Mouse (Mus musculus) kidney, embryonic 14.5 days (tissue): ENCODE measurements around the gene Dedd2. TPM values are rescaled to one million over a fixed set of nuclear protein-coding genes. Genes with fewer than 3 reads are reported as not detected.
A peak's percentile ranks its signal among the peaks of the same experiment; 100 is the strongest.

ENCODE experiments used
- ATAC-seq: fragments of 200-750 bp; cut with Nextera tagmentation; 2 replicates; pipeline ENCODE4 v1.8.0; 2017; ENCODE audit warnings: moderate number of reproducible peaks, mild to moderate bottlenecking, moderate TSS enrichment, moderate library complexity; ENCODE audit not compliant: low FRiP score, low TSS enrichment
- H3K27ac ChIP-seq: fragments of 300-500 bp; sonication (generic); 2 replicates; pipeline ENCODE4 v1.5.1; 2014; ENCODE audit warnings: low read depth, mild to moderate bottlenecking, low read length, moderate library complexity, mixed read lengths
- H3K27me3 ChIP-seq: fragments of 300-500 bp; sonication (generic); 2 replicates; pipeline ENCODE4 v1.6.1; 2014; ENCODE audit warnings: mild to moderate bottlenecking, low read length; ENCODE audit not compliant: control insufficient read depth, insufficient read depth
- H3K36me3 ChIP-seq: fragments of 300-500 bp; sonication (generic); 2 replicates; pipeline ENCODE4 v1.6.1; 2014; ENCODE audit warnings: low read length, mixed read lengths; ENCODE audit not compliant: control insufficient read depth, insufficient read depth
- H3K4me1 ChIP-seq: fragments of 300-500 bp; sonication (generic); 2 replicates; pipeline ENCODE4 v1.6.1; 2014; ENCODE audit warnings: low read length, mixed read lengths; ENCODE audit not compliant: control insufficient read depth, insufficient read depth
- H3K4me2 ChIP-seq: fragments of 300-500 bp; sonication (generic); replicated peaks from 2 replicates; pipeline ENCODE4 v1.6.1; 2014; ENCODE audit warnings: low read depth, mild to moderate bottlenecking, low read length
- H3K4me3 ChIP-seq: fragments of 300-500 bp; sonication (generic); 2 replicates; pipeline ENCODE4 v1.5.1; 2014; ENCODE audit warnings: mild to moderate bottlenecking, low read length
- H3K9ac ChIP-seq: fragments of 300-500 bp; sonication (generic); 2 replicates; pipeline ENCODE4 v1.6.1; 2014; ENCODE audit warnings: low read depth, mild to moderate bottlenecking, low read length, moderate library complexity
- H3K9me3 ChIP-seq: fragments of 300-500 bp; sonication (generic); 2 replicates; pipeline ENCODE4 v1.6.1; 2016; ENCODE audit warnings: low read length; ENCODE audit not compliant: control insufficient read depth
- WGBS: fragments of 180-500 bp; shearing (Covaris S2); extraction: QIAGEN DNeasy Blood & Tissue Kit; methylation state at CpG from one replicate; pipeline ENCODE4 v1.1.7; 2014; 5-methylcytosine and 5-hydroxymethylcytosine counted together
- polyA plus RNA-seq: library from polyadenylated mRNA; unstranded; fragments of >200 nt; fragmentation: Nextera tagmentation; extraction: Ambion mirVana; gene quantifications from 2 replicates; pipeline ENCODE4 v1.2.1, GENCODE M21; 2014

Dedd2 gene
- polyA plus RNA-seq, 1 experiment from 2014 or later: 10.8 TPM

- Histone ChIP-seq H3K4me2 (peak overlapping the region; percentile 95), H3K36me3 (peaks cover 37% of the 10 kb centered on the region), H3K4me1 (peaks cover 26% of the 10 kb centered on the region), H3K27ac (peak overlapping the region; percentile 80; the same call in 1 of the 2 replicates), H3K4me3 (peak overlapping the region; percentile 67), H3K9me3 (no peaks in the 10 kb centered on the region), H3K27me3 (no peaks in the 10 kb centered on the region), H3K9ac (peak overlapping the region; percentile 77; the same call in 1 of the 2 replicates)
- WGBS: 87% methylated on average over 10 of the region's 10 CpGs
- no peak for ATAC-seq
Measured at GRCm38 (mm10) chr7:25222275-25222967, 2.0 kb upstream of the Dedd2 start.

GRCm38 (mm10) chr7:25221102-25221883, 878 bp upstream of the Dedd2 start, which contains the start of gene Zfp526:
Gene Zfp526, plus strand, starts transcription at chr7:25221425.
- Histone ChIP-seq H3K4me3 (peak within 1 kb of the TSS; percentile 67), H3K36me3 (peaks cover 26% of the 10 kb centered on the region), H3K9me3 (no peaks in the 10 kb centered on the region), H3K4me1 (peaks cover 26% of the 10 kb centered on the region), H3K4me2 (peak within 1 kb of the TSS; percentile 95), H3K27ac (peak within 1 kb of the TSS; percentile 80), H3K9ac (peak within 1 kb of the TSS; percentile 77), H3K27me3 (no peaks in the 10 kb centered on the region)
- under 1% methylated on average over 43 of the region's 45 CpGs for WGBS
- ATAC-seq: peak; percentile 94

- Histone ChIP-seq H3K9ac (peak overlapping the region; percentile 77), H3K4me2 (peak overlapping the region; percentile 95), H3K4me1 (peaks cover 26% of the 10 kb centered on the region), H3K27me3 (no peaks in the 10 kb centered on the region), H3K9me3 (no peaks in the 10 kb centered on the region), H3K4me3 (peak overlapping the region; percentile 67), H3K27ac (peak overlapping the region; percentile 49; the same call in 1 of the 2 replicates), H3K36me3 (peaks cover 15% of the 10 kb centered on the region)
- ATAC-seq: peak; percentile 79
- 5% methylated on average over 31 of the region's 31 CpGs for WGBS
Measured at GRCm38 (mm10) chr7:25219756-25220456, 509 bp downstream of the Dedd2 start.

DNA sequence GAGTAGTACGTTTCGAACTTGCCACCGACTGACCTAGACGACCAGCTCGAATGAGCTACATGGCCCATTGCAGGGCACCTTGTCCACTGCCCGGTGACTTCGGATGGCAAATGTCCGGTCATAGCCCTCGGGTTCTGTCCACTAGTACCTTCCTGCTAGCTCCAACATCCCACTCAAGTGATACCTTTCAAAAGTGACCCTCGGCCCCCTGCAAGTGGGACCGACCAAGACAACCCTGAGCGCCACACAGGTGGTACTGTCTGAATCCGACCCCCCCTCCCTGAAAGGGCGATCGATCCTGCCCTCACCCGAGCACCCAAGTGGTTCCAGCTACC, 1.0 kb downstream of the Dedd2 start:
- under 1% methylated on average over 16 of the region's 16 CpGs for WGBS

DNA sequence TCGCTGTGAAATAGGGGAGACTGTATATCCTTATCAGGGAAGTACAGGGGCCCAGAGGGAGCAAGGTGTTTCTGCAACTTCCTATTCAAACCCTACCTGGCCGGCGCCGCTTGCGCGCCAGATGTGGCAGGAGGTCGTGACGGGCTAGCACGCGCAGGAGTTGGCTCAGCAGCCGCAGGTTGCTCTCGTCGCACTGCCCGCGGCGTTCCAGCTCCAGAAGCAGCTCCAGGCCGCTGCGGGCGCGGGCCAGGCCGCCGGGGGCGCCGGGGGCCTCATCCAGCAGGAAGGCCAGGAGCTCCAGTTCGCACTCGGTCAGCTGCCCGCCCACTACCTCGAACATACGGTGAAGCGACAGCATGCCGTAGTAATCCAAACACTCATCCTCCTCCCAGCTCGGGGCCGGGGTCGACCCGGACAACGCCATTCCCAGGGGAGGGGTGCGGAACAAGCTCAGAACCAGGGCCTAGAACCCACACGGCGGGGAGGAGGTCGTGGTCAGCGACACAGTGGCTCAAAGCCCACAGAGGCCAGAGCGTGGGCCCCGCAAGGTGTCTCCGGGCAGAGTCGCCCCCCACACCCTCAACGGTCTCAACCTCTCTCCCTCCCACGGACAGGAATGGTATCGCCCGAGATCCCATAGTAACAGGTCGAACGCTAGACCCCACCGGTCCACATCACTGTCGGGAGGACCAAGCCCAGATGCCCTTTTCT, 1.6 kb downstream of the Dedd2 start:
- ATAC-seq: peak; percentile 14
- Histone ChIP-seq H3K36me3 (peaks cover 9% of the 10 kb centered on the region; the same call in 1 of the 2 replicates), H3K4me3 (peak overlapping the region; percentile 67), H3K27me3 (no peaks in the 10 kb centered on the region), H3K4me1 (peaks cover 26% of the 10 kb centered on the region), H3K27ac (peak overlapping the region; percentile 84), H3K4me2 (peak overlapping the region; percentile 95), H3K9ac (peak overlapping the region; percentile 74), H3K9me3 (no peaks in the 10 kb centered on the region)
- WGBS: under 1% methylated on average over 53 of the region's 53 CpGs

More for the DNA sequence above, 1.0 kb downstream of the Dedd2 start:
- peak; percentile 25 for ATAC-seq
- H3K27me3 ChIP-seq: no peaks in the 10 kb centered on the region
- peak overlapping the region; percentile 67 for H3K4me3 ChIP-seq
- H3K36me3 ChIP-seq: peaks cover 13% of the 10 kb centered on the region; the same call in 1 of the 2 replicates
- H3K9me3 ChIP-seq: no peaks in the 10 kb centered on the region
- H3K4me1 ChIP-seq: peaks cover 26% of the 10 kb centered on the region
- H3K4me2 ChIP-seq: peak overlapping the region; percentile 95
- peak overlapping the region; percentile 74 for H3K9ac ChIP-seq
- 0 out of 2 replicates have a peak overlapping the region, but pooled peaks have one; percentile 49 for H3K27ac ChIP-seq

DNA sequence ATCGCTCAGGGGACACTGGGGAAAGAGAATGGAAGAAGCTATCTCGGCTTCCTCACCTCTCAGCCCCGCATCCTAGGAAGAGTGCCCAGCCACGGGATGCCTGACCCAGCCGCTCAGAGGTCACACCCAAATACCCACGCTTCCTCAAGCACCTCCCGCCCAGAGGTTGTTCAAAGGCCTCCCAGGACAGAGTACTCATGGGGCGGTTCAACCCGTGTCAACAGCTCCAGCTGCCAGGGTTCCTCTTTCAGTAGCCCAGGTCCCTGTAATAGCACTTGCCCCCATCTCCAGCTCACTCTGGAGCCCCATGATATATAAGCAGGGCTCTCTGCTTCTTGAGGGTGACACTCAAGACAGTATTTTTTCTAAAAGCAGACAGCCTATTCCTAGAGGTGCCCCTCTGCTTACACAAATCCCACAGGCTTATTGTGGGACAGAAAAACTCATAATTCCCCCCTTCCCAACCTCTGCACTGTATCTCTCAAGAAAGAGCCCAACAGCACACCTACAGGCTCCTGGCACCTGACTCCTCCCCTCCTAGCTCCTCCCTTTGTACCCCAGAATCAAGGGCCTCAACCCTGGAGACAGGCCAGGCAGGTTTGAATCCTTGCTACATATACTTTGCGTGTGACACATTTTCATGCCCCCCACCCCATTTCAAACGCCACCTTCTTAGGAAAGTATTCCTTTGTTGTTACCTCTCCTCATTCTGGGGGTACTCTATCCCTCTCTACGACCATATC, 2.6 kb downstream of the Dedd2 start:
- Histone ChIP-seq H3K27me3 (no peaks in the 10 kb centered on the region), H3K4me3 (peak overlapping the region; percentile 67; the same call in 1 of the 2 replicates), H3K4me1 (peaks cover 26% of the 10 kb centered on the region), H3K27ac (no peak overlapping the region), H3K9me3 (no peaks in the 10 kb centered on the region), H3K36me3 (peaks cover 6% of the 10 kb centered on the region; the same call in 1 of the 2 replicates), H3K9ac (no peak overlapping the region), H3K4me2 (peak overlapping the region; percentile 95)
- no peak for ATAC-seq
- WGBS: 65% methylated on average over 12 of the region's 12 CpGs

GRCm38 (mm10) chr7:25214172-25214571, 6.2 kb downstream of the Dedd2 start:
- peaks cover 15% of the 10 kb centered on the region; the same call in 1 of the 2 replicates for H3K36me3 ChIP-seq
- H3K4me1 ChIP-seq: peaks cover 8% of the 10 kb centered on the region
- H3K4me3 ChIP-seq: no peak overlapping the region
- H3K27ac ChIP-seq: no peak overlapping the region
- no peaks in the 10 kb centered on the region for H3K27me3 ChIP-seq
- ATAC-seq: no peak
- WGBS: 97% methylated on average over 2 of the region's 2 CpGs
- no peaks in the 10 kb centered on the region for H3K9me3 ChIP-seq
- H3K9ac ChIP-seq: no peak overlapping the region
- no peak overlapping the region for H3K4me2 ChIP-seq

GRCm38 (mm10) chr7:25213099-25213498, 7.3 kb downstream of the Dedd2 start:
- no peak overlapping the region for H3K4me2 ChIP-seq
- no peaks in the 10 kb centered on the region for H3K27me3 ChIP-seq
- no peaks in the 10 kb centered on the region for H3K9me3 ChIP-seq
- H3K9ac ChIP-seq: no peak overlapping the region
- ATAC-seq: no peak
- H3K4me3 ChIP-seq: no peak overlapping the region
- peaks cover 16% of the 10 kb centered on the region; the same call in 1 of the 2 replicates for H3K36me3 ChIP-seq
- WGBS: 67% methylated on average over 3 of the region's 3 CpGs
- H3K4me1 ChIP-seq: peaks cover 5% of the 10 kb centered on the region; the same call in 1 of the 2 replicates
- no peak overlapping the region for H3K27ac ChIP-seq
